Mouse (Mus musculus) liver, embryonic 15.5 days (tissue): ENCODE data around the gene Elk4. TPM values are rescaled to one million over a fixed set of nuclear protein-coding genes. Genes with fewer than 3 reads are reported as not detected.

Experiments used
- ATAC-seq: fragments of 200-750 bp; cut with Nextera tagmentation; 2 replicates; pipeline ENCODE4 v1.8.0; 2017; ENCODE audit warnings: moderate number of reproducible peaks, mild to moderate bottlenecking, moderate library complexity; ENCODE audit not compliant: insufficient read depth
- H3K27ac ChIP-seq: fragments of 300-500 bp; sonication (generic); replicated peaks from 2 replicates; pipeline ENCODE4 v1.5.1; 2015; ENCODE audit warnings: mild to moderate bottlenecking, inconsistent platforms
- H3K27me3 ChIP-seq: fragments of 300-500 bp; sonication (generic); 2 replicates; pipeline ENCODE4 v1.6.1; 2015; ENCODE audit warnings: mild to moderate bottlenecking, inconsistent platforms
- H3K36me3 ChIP-seq: fragments of 300-500 bp; sonication (generic); replicated peaks from 2 replicates; pipeline ENCODE4 v1.6.1; 2015; ENCODE audit warnings: moderate library complexity, mild to moderate bottlenecking, inconsistent platforms
- H3K4me1 ChIP-seq: fragments of 300-500 bp; sonication (generic); replicated peaks from 2 replicates; pipeline ENCODE4 v1.6.1; 2015; ENCODE audit warnings: inconsistent platforms
- H3K4me2 ChIP-seq: fragments of 300-500 bp; sonication (generic); 2 replicates; pipeline ENCODE4 v1.6.1; 2015; ENCODE audit warnings: moderate library complexity, mild to moderate bottlenecking, inconsistent platforms
- H3K4me3 ChIP-seq: fragments of 300-500 bp; sonication (generic); replicated peaks from 2 replicates; pipeline ENCODE4 v1.5.1; 2015; ENCODE audit warnings: mild to moderate bottlenecking, inconsistent platforms
- H3K9ac ChIP-seq: fragments of 300-500 bp; sonication (generic); 2 replicates; pipeline ENCODE4 v1.6.1; 2015; ENCODE audit warnings: moderate library complexity, mild to moderate bottlenecking, inconsistent platforms
- H3K9me3 ChIP-seq: fragments of 300-500 bp; sonication (generic); replicated peaks from 2 replicates; pipeline ENCODE4 v1.6.1; 2016; ENCODE audit warnings: inconsistent platforms
- WGBS: fragments of 180-500 bp; shearing (Covaris S2); methylation state at CpG from one replicate; pipeline ENCODE4 v1.1.7; 2015; ENCODE audit warnings: mixed read lengths; ENCODE audit not compliant: insufficient replicate concordance; 5-methylcytosine and 5-hydroxymethylcytosine counted together
- polyA plus RNA-seq: library from polyadenylated mRNA; unstranded; fragments of >200 nt; fragmentation: Nextera tagmentation; extraction: Ambion mirVana; gene quantifications from 2 replicates; pipeline ENCODE4 v1.2.1, GENCODE M21; 2015

Gene Elk4
- polyA plus RNA-seq, 1 experiment from 2014 or later, result 7.9 TPM

DNA sequence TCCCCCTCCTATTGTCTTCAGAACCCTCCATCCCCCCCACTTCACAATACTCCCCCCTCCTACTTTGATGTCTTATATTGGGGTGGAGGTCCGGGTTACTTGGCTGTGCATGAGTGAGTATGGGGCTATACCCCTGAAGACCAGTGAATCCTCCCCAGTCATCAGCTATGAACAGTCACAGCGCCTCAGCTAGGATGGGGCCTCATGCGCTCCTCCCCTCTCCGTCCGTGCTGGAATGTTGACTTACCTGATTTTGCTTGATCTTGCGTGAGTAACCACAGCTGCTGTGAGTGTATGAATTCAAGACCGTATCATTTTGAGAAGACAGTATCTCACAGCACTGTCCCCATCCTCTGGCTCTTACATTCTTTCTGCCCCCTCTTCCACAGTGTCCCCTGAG lies 12.5 kb downstream of the Elk4 start:
- WGBS, result 89% methylated on average over 7 of the region's 7 CpGs
- H3K36me3 ChIP-seq, result peaks cover 91% of the 10 kb centered on the region

DNA sequence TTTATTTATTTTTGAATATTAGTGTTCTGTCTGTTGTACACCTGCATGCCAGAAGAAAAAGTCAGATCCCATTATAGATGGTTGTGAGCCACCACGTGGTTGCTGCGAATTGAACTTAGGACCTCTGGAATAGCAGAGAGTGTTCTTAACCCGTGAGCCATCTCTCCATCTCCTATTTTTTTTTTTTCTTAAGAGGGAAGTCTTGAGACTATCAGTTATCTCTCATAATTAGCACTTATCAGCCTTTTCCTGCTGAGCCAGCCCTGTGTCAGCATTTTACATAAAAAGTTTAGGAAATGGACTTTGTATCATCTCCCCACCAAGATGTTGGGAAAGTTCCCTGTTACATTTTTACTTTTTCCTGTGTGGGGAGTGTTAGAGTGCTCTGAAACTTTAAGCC lies 14.7 kb downstream of the Elk4 start:
- ATAC-seq, result no peak
- peaks cover 87% of the 10 kb centered on the region for H3K36me3 ChIP-seq
- no peak overlapping the region for H3K9ac ChIP-seq
- H3K9me3 ChIP-seq, result no peaks in the 10 kb centered on the region
- WGBS, result 71% methylated on average over 3 of the region's 3 CpGs
- H3K4me2 ChIP-seq, result no peak overlapping the region
- H3K4me3 ChIP-seq, result no peak overlapping the region
- H3K27ac ChIP-seq, result peak overlapping the region; percentile 72
- H3K27me3 ChIP-seq, result no peaks in the 10 kb centered on the region
- H3K4me1 ChIP-seq, result peaks cover 32% of the 10 kb centered on the region

More for the DNA sequence above, 12.5 kb downstream of the Elk4 start:
- ATAC-seq, result no peak
- Histone ChIP-seq H3K9ac (no peak overlapping the region), H3K27ac (no peak overlapping the region), H3K4me2 (no peak overlapping the region), H3K4me3 (no peak overlapping the region), H3K9me3 (no peaks in the 10 kb centered on the region), H3K27me3 (no peaks in the 10 kb centered on the region), H3K4me1 (peaks cover 17% of the 10 kb centered on the region)

DNA sequence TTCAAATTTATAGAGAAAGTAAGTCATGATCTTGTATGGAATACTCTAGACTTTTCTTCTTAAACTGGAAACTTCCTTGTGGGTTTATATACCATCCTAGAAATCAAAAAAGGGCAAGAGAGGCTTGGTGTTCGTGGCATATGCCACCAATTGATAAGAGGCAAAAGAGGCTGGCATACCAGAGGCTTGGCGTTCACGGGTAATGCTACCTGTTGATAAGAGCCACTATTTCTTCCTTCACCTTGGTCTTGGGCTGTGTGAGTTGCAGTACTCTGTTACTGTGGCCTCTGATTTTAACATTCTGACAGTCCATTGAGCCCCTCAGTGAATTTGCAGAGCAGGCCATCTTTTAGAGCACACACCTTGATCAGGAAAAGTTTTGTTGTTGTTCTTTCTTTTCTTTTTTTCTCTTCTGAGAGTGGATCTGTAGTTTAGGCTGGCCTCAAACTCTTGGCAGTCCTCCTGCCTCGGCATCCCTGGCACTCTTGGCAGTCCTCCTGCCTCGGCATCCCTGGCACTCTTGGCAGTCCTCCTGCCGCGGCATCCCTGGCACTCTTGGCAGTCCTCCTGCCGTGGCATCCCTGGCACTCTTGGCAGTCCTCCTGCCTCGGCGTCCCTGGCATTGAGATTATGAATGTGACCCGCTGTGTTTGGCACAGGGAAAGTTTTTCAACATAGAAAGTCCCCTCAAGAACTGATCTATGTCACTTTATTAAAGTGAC lies 19.7 kb downstream of the Elk4 start:
- peaks cover 85% of the 10 kb centered on the region for H3K36me3 ChIP-seq
- H3K9ac ChIP-seq, result peak overlapping the region; percentile 28; the same call in 1 of the 2 replicates

DNA sequence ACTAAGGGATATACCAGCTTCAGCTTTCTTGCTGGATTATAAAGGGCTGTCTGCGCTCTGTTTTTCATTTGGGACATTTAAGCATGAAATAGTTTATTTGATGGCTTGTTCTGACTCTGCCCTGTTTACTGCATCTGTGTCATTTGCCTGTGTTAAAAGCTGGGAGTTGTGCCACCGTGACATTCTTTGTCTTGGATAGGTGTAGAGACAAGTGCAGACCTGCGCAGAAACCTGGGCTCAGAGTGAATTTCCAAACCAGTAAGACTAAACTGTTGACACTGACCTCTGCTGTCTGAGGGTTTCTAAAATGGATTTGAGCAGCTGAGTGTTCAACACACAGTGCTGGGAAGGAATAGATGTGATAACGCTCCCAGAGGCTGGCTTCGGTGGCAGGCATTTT lies 20.6 kb downstream of the Elk4 start:
- 87% methylated on average over 5 of the region's 5 CpGs for WGBS
- no peak overlapping the region for H3K9ac ChIP-seq
- peaks cover 85% of the 10 kb centered on the region for H3K36me3 ChIP-seq
- H3K27me3 ChIP-seq, result no peaks in the 10 kb centered on the region
- no peak for ATAC-seq
- peaks cover 44% of the 10 kb centered on the region for H3K4me1 ChIP-seq
- H3K27ac ChIP-seq, result peak overlapping the region; percentile 90
- no peaks in the 10 kb centered on the region for H3K9me3 ChIP-seq
- H3K4me2 ChIP-seq, result no peak overlapping the region
- H3K4me3 ChIP-seq, result no peak overlapping the region

More for the DNA sequence above, 19.7 kb downstream of the Elk4 start:
- ATAC-seq, result peak; percentile 99
- Histone ChIP-seq H3K4me2 (peak overlapping the region; percentile 61), H3K27me3 (no peaks in the 10 kb centered on the region), H3K4me3 (peak overlapping the region; percentile 13; the same call in 1 of the 2 replicates), H3K4me1 (peaks cover 49% of the 10 kb centered on the region), H3K27ac (peak overlapping the region; percentile 90), H3K9me3 (no peaks in the 10 kb centered on the region)
- WGBS, result 71% methylated on average over 11 of the region's 11 CpGs

- Histone ChIP-seq H3K4me3 (no peak overlapping the region), H3K27me3 (no peaks in the 10 kb centered on the region), H3K4me1 (peaks cover 44% of the 10 kb centered on the region), H3K9ac (no peak overlapping the region), H3K27ac (peak overlapping the region; percentile 90), H3K4me2 (no peak overlapping the region), H3K9me3 (no peaks in the 10 kb centered on the region), H3K36me3 (peaks cover 85% of the 10 kb centered on the region)
- no peak for ATAC-seq
- 88% methylated on average over 9 of the region's 9 CpGs for WGBS
These were observed 21.0 kb downstream of the Elk4 start for GRCm38 (mm10) chr1:132028413-132028812.

GRCm38 (mm10) chr1:132030574-132030973 lies 23.2 kb downstream of the Elk4 start:
- Histone ChIP-seq H3K4me3 (no peak overlapping the region), H3K27ac (no peak overlapping the region; the same call in 1 of the 2 replicates), H3K9ac (no peak overlapping the region), H3K9me3 (no peaks in the 10 kb centered on the region), H3K36me3 (peaks cover 78% of the 10 kb centered on the region), H3K4me2 (no peak overlapping the region), H3K27me3 (no peaks in the 10 kb centered on the region), H3K4me1 (peaks cover 42% of the 10 kb centered on the region)
- WGBS, result 74% methylated on average over 2 of the region's 2 CpGs
- ATAC-seq, result no peak

GRCm38 (mm10) chr1:132032172-132032571 lies 24.8 kb downstream of the Elk4 start:
- H3K36me3 ChIP-seq, result peaks cover 72% of the 10 kb centered on the region
- no peak overlapping the region for H3K9ac ChIP-seq
- ATAC-seq, result no peak
- 80% methylated on average over 7 of the region's 7 CpGs for WGBS
- H3K4me2 ChIP-seq, result no peak overlapping the region
- no peak overlapping the region for H3K4me3 ChIP-seq
- no peaks in the 10 kb centered on the region for H3K27me3 ChIP-seq
- H3K9me3 ChIP-seq, result no peaks in the 10 kb centered on the region
- H3K27ac ChIP-seq, result no peak overlapping the region
- H3K4me1 ChIP-seq, result peaks cover 28% of the 10 kb centered on the region

DNA sequence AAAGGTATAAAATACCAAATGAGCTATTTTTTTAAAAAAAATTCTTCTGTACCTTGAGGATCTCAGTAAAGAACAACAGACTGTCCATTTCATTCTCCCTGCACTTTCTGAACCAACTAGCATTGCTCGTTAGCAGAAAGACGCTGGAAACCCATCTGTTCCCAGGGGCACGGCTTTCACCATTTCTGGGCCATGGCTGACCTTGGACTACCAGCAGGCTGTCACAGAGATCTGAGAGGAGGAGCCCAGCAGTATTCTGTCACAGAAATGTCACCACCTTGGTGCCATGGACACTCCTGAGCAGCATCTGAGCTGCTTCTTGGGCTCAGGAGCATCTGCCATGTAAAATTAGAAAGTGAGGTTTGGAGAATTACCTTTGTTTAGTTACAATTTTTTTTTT lies 30.3 kb downstream of the Elk4 start:
- Histone ChIP-seq H3K9me3 (no peaks in the 10 kb centered on the region), H3K4me2 (no peak overlapping the region), H3K4me3 (no peak overlapping the region), H3K27ac (no peak overlapping the region), H3K9ac (no peak overlapping the region), H3K4me1 (no peaks in the 10 kb centered on the region), H3K36me3 (peaks cover 22% of the 10 kb centered on the region), H3K27me3 (no peaks in the 10 kb centered on the region)
- WGBS, result 79% methylated on average over 3 of the region's 3 CpGs
- no peak for ATAC-seq

GRCm38 (mm10) chr1:132038753-132039152 lies 31.3 kb downstream of the Elk4 start:
- Histone ChIP-seq H3K4me2 (no peak overlapping the region), H3K4me3 (no peak overlapping the region), H3K27me3 (no peaks in the 10 kb centered on the region), H3K9me3 (no peaks in the 10 kb centered on the region), H3K27ac (no peak overlapping the region), H3K9ac (no peak overlapping the region), H3K36me3 (peaks cover 12% of the 10 kb centered on the region), H3K4me1 (no peaks in the 10 kb centered on the region)
- no peak for ATAC-seq
- 63% methylated on average over 5 of the region's 5 CpGs for WGBS

GRCm38 (mm10) chr1:132040201-132040621 lies 32.8 kb downstream of the Elk4 start:
- H3K9ac ChIP-seq, result no peak overlapping the region
- no peaks in the 10 kb centered on the region for H3K4me1 ChIP-seq
- H3K27me3 ChIP-seq, result no peaks in the 10 kb centered on the region
- H3K4me3 ChIP-seq, result no peak overlapping the region
- no peak for ATAC-seq
- 66% methylated on average over 9 of the region's 9 CpGs for WGBS
- H3K4me2 ChIP-seq, result no peak overlapping the region
- H3K36me3 ChIP-seq, result 0 out of 2 replicates have a peak, but pooled peaks cover 4% of the 10 kb centered on the region
- no peak overlapping the region for H3K27ac ChIP-seq
- no peaks in the 10 kb centered on the region for H3K9me3 ChIP-seq

- no peak overlapping the region for H3K4me3 ChIP-seq
- H3K9ac ChIP-seq, result no peak overlapping the region
- peaks cover 4% of the 10 kb centered on the region for H3K4me1 ChIP-seq
- no peak for ATAC-seq
- no peak overlapping the region for H3K27ac ChIP-seq
- H3K9me3 ChIP-seq, result no peaks in the 10 kb centered on the region
- H3K27me3 ChIP-seq, result no peaks in the 10 kb centered on the region
- no peaks in the 10 kb centered on the region for H3K36me3 ChIP-seq
- no peak overlapping the region for H3K4me2 ChIP-seq
- WGBS, result 65% methylated on average over 4 of the region's 4 CpGs
These were observed 36.4 kb downstream of the Elk4 start for GRCm38 (mm10) chr1:132043759-132044158.
